Mouse (Mus musculus): Measurements from ENCODE around the gene Pacrg. TPM values are rescaled to one million over a fixed set of nuclear protein-coding genes. Genes with fewer than 3 reads are reported as not detected.

The Pacrg gene
- total RNA-seq, 2 experiments from 2014 or later: 2.1 to 2.7 TPM

DNA sequence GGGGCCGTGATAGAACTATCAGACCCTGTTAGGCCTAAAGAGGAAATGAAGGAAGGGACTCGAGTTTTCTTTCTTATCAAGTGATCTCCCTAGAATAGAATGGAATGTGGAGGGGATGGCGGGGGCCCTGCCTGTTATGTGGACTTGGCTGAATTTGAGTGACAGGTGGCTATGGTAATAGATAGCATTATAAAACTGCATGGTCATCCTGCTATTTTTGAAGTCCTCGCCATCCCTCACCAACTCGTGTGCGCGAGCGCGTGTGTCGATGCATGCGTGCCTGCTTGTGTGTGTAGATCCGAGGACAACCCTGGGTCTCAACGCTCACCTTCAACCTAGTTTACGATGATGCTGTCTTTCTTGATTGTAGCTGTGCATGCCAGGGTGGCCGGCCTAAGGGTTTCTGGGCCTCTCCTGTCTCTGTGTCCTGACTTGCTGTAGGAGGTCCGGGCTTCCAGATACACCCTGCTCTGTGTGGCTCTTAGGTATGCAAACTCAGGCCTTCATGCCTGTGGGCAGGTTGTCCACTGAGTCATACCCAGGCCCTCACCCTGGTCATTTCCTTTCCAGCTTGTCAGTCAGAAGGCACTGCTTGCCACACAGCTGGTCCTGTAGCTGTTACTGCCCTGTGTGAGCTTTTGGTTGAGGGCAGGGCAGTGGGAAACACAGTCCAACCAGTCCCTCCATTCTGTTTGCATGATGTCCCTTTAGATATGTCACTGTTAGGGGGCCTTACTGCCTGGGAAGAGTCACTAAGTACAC lies 287.6 kb downstream of the Pacrg start:
- DNase-seq (ENCODE audit: low spot score in 2 of 2): no peak

DNA sequence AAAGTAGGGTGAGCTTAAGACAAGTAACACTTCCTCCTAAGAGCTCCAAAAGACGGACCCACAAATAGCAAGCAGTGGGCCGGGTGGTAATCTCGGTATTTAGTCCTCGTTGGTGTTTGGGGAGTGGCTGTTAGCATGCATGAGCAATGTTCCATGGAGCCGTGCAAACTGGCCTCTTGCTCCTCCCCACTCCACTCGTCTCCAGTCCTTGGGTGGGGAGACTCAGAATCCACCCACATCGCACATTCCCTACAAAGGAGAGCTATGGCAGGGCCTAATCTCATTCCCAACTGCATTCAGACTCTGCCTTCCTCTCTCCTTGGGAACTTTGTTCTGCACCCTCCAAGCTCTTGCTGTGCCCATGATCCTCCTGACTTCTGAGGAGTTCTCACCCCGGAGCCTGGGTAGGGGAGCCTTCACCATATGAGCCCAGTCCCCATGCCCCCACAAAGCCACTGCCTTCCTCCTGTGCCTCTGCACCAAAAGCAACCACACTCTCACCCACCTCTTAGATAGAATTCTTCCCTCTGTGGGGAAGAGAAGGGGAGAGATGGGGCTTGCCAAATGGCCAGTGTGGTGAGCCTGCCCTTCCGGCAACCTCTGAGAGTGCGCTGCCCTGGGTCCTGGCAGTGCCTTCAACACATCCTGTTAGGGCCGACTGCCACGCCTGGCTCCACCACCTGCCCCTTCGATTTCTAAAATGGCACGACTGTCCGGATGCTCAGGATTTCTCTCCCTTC lies 289.2 kb downstream of the Pacrg start:
- no peak for DNase-seq (ENCODE audit: low spot score in 2 of 2)

DNA sequence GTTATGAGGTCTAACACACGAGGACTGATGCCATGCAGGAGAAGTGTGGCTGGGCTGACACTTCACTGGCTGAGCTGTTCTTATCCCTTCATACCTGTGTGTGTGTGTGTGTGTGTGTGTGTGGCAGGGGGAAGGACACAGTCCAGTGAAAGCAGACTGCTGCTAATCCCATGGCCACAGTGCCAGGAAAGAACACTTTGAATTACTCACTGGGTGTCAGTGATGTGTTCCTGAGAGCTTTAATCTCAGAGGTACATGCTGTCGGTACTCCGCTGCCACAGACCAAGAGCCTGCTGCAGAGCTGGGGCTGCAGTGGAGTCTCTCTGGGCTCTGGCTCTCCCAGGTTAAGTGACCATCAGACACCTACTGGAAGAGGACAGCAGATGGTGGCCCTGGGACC lies 290.3 kb downstream of the Pacrg start:
- no peak for DNase-seq (ENCODE audit: low spot score in 2 of 2)

DNA sequence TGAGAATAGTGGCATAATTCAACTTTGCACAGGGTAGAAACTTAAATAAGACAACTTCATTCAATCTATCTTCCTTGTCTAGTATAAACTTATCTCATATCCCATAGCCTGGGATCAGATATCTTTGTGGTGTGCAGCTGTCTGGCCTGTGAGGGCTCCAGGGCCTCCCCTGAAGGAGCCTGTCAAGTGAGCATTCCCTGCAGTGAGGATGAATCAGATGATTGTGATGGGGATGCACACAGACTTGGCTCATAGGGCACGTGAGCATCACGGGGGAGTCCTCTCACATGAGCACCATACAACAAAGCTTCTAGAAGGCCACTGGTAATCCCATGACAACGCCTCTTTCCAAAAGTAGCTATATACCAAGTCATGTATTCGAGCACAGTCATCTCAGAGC lies 291.1 kb downstream of the Pacrg start:
- no peak for DNase-seq (ENCODE audit: low spot score in 2 of 2)

DNA sequence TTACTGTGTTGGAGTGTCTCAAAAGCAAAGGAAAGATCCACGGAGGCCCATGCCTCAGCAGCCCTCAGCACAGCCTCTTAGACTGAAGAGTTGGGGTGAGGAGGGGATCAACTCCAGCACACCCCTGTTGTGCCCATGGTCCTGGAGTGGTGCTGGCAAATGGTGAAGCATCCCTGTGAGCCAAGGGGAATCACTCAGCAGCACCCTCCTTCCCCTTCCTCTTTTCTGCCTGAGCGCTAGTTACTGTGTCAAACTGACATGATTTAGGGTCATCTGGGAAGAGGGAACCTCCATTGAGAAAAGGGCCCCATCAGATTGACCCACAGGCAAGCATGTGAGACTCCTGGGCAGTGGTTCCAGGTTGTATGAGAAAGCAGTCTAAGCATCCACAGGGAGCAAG lies 299.3 kb downstream of the Pacrg start:
- no peak for DNase-seq (ENCODE audit: low spot score in 2 of 2)

DNA sequence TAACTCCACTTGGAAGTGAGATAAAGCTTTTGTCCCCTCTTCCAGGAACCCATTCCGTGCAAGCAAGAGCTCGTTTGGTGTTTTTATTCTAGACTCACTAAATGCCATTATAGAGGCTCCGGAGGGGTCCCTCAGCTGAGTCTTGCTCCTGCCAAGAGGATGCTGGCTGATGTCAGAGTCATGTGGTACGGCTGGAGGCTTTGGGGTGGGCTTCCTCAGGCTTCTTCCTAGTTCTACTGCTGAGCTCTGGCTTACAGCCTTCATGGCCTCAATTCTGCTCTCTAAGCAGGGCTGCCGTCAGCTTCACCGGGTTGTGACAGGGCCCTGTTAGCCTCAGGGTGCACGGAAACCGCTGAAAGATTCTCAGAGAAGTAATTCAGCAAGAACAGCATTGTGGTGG lies 305.9 kb downstream of the Pacrg start:
- DNase-seq (ENCODE audit: low spot score in 2 of 2): no peak

DNA sequence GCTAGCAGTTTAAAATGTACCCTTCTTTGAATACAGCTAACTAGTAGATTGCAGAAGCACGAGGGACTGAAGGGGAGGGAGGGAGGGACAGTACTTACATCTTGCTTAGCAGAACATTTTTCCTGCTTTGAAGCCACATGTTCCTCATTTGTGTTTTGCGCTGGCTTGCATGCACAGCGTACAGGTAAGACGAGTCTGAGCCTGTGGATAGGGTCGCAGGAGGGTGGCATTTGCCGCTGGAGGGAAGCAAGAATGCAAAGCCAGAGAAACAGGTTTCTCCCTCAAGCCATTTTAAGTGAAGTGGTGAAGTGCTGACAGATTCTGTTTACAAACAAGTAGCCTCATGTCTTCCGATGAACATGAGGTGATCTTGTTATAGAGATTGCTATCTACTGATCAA lies 306.6 kb downstream of the Pacrg start:
- no peak for DNase-seq (ENCODE audit: low spot score in 2 of 2)

DNA sequence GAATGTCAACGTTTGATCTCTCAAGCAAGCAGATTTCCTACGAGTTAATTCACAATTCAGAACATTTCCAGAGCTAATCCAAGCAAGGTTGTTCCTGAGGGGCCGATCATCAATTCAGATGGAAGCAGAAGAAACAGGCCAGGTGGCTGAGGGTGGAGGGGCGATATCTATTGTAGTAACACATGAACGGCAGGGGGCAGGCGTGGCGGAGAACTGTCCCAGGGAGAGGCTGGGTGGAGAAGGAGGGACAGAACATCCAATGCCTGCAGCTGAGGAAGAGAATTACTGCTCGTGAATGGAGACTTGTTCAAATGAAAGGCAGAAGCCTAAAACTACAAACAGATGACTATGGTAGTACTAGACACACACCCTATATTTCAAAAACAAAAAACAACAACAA lies 309.1 kb downstream of the Pacrg start:
- DNase-seq (ENCODE audit: low spot score in 2 of 2): peak in 1 of 2 experiments; percentile 22

DNA sequence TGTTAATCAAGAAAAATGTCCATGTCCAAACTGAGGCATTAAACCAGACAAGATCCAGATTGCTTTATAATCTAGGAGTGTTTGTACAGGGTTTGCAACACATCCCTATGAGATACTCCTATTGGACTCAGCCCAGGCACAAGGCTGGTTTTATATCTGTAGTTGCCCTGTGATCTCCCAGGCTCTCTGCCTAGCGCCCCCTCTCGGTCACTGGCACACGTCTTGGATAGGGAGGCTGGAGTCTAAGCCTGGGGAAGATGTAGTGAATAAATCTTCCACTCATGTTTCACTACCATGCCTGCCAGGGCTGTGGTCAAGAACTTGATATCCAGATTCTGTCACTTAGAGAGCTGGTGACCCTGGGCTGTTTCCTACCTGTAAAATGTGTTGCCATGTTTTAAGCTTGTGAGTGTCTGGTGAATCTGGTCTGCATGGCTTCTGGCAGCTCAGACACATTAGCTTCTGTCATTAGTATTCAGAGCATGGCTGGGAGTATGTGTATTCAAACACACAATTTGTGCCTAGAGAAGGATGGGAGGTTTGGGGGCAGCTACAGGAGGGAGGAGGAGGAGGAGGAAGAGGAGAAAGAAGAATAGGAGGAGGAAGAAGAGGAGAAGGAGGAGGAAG lies 310.7 kb downstream of the Pacrg start:
- no peak for DNase-seq (ENCODE audit: low spot score in 2 of 2)

DNA sequence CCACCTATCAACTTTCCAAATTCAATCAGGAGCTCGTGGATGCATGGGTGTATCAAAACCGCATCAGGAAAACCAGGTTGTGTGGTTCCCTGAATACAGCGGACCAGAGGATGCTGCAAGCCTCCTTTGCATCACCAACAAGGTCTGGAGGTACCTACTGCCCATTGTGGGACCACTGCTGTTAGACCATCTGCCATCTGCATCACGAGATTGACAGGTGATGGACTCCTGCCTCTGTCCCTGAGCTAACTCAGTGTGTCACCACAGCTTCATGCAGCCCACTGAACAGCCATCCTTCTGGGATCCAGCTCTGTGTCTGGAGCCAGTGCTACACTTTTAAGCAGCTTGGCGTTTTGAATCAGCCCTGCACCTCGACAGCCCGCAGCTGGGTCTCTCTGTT lies 318.8 kb downstream of the Pacrg start:
- DNase-seq (ENCODE audit: low spot score in 2 of 2): no peak

DNA sequence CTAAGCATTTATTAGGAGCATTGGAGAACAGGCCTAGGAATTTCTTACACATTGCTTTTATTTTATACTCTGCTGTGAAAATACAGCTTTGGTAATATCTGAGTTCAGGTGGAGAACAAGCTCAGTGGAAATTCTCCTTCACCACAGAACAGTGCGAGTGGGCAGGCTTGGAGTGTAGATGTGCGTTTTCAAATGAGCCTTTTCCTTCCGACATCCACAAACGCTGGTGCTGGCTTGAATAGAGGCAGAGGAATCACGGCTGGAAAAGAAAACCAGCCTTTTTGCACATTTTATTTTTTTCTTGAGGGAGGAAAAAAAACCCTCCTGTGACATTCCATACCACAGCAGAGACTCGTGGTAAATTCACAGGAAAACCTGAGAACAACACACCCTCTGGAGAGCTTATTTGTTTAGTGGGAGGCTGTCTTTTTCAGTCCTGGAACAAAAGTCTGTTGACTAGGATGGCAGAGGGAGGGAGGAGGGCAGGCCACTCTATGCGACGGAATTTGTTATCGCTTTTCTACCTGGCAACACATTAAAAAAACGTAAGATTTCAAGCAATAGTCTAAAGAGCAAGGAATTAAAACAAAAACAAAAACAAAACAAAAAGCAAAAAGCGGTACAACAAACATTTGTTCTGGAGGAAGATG lies 320.5 kb downstream of the Pacrg start:
- DNase-seq (ENCODE audit: low spot score in 2 of 2): no peak

DNA sequence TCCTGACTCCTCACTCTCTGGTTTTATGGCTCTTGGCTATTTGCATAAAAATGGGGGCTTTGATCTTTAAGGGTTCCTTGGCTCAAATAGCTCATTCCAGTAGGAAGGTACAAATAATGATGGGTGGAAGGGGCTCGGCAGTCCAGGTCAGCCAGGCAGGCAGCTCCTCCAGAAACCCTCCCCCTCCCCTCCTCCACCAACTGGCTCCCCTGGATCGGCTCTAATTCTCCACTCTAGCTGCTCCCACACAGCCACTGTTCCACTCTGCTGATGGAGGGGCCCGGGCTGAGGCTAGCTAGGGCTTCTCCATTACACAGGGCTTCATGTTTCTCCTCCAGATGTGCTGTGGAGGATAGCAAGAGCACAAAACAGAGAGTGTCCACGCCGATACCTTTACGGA lies 325.3 kb downstream of the Pacrg start:
- no peak for DNase-seq (ENCODE audit: low spot score in 2 of 2)

DNA sequence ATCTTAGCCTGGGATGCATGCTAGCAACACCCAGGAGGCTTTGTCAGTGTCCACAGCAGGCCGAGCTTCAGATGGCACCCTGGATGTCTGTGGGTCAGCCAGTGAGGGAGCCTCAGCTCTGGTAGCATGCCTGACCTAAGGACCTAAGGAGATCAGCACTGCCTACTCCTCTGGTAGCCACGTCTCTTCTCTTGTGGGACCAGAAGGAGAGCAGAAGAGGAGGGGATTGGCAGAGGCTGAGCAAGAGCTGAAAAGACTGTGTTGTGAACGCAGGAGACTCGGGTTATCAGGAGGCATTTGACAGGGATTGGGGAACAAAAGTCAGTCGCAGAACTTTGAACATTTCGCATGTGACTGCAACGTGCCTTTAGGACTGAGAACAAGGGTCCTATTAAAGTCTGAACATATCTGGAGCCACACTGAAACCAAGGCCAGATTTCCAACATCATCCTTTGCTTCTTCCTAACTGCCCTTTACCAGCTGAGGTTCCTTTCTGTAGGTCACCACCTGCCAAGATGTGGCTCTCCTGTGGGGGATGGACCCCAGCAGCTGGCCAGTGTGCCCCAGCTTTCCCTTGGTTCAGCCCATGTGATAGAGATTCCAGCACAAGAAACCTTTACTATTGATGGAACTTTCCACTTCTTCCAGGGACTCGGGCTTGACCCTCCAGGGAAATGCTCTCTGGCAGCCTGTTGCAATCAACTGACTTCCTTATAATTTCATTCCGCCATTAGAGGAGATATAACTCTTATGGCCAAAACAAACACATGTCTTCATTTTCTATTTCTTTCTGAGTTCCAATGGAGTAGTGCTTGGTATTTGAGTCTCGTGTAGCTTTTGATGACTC lies 329.0 kb downstream of the Pacrg start:
- DNase-seq (ENCODE audit: low spot score in 2 of 2): no peak

DNA sequence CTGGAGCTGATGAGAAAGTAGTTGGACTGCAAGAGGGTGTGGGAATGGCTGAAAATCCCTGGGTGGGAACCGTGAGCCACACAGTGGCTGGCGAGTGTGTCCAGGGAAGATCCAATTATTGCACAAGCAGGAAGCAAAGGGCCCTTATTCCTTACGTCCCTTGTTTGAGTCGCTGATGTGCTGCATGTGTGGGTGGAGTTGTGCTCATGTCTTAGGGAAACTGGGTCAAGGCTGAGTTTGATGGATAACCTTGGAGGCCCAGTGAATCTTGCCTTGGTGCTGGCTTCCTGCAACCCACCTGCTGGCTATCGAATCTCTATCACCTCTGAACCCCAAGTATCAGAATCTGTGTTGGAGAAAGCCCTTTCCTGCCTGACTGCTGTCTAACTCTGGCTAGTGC lies 329.6 kb downstream of the Pacrg start:
- no peak for DNase-seq (ENCODE audit: low spot score in 2 of 2)

DNA sequence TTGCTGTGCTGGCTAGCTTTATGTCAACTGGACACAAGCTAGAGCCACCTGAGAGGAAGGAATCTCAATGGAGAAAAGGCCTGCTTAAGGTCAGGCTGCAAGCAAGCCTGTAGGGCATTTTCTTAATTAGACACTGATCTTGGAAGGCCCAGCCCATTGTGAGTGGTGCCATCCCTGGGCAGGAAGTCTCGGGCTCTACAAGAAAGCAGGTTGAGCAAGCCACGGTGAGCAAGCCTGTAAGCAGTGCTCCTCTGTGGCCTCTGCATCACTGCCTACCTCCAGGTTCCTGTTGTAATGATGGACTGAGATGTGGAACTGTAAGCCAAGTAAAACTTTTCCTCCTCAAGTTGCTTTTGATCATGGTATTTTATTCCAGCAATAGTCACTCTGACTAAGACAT lies 332.0 kb downstream of the Pacrg start:
- DNase-seq (ENCODE audit: low spot score in 2 of 2): no peak

DNA sequence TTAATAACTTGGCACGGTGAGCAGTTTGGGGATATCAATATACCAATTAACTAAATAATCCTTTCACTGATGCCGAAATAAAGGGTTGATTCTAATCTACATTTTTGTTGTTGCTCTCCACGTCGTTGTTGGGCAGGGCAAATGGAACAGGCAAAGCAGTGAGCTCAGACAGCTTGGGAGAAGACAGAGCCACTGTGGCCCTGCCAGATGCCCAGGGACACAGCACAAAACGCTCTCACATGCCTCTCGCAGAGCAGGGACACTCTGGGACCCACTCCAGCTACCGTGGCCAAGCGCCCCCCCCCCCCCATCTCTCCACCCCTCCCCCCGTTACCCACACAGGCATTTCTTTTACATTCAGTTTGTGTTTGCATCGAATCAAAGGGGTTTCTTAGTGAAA lies 332.6 kb downstream of the Pacrg start:
- DNase-seq (ENCODE audit: low spot score in 2 of 2): no peak

DNA sequence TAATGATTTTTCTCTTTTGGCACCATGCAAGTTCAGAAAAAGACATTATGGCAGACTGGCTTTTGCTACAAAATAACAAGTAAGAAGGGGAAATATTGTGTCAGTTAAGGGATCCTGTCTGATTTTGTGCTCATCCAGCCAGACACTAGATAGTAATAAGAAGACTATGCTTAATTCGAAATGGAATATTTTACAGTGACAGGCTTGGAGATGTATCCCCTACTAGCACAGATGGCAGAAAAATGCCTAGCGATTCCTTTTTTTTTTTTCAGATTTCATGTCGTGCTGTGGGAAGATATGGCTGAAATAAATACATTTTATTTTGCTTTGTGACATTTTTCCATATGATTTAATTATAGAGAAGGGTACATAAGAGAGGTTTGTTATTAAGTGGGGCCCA lies 333.2 kb downstream of the Pacrg start:
- no peak for DNase-seq (ENCODE audit: low spot score in 2 of 2)

DNA sequence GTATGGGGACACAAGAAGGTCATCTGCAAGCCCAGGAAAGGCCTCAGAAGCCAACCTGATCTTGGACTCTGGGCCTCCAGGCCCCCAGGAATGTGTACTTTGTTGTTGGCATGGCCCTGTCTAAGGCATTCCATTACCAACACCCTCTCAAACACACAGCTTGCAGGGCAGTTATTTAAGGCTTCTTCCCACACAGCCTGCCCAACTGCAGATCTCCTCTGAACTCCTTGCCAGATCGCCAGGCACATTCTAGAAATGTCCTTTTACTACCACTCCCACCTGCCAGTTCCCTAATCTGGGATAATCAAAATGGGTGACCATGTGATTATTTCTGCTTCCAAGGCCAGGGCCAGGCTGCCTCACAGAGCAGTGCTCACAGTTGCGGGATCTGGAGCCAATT lies 338.7 kb downstream of the Pacrg start:
- no peak for DNase-seq (ENCODE audit: low spot score in 2 of 2)

DNA sequence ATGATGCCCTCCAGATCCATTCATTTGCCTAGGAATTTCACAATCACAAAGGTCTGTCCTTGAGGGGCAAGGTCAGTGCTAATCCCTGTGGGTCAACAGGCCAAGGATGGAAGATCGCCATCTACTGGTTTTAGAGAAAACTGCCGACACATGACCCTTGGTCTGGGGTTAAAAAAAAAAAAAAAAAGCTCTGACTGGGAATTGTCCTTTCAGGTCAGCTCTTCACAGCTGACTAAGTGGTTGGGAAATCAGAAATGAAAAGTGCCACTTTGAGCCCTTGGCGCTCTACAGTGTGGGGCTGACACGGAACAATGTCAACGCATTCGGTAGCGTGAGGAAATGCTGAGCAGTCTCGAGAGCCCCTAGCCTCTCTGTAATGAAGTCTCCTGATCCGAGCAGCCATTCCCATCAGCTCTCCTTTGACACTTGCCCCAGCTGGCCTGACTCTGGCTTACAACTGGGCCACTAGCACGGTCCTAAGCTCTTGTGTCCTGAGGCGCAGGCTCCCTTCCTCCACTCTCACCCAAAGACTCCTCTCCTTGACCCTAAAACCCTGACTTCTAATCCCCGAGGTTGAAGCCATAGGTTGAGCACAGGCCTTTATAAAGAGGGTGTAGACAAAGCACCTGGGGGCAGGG lies 339.2 kb downstream of the Pacrg start:
- DNase-seq (ENCODE audit: low spot score in 2 of 2): peak in 1 of 2 experiments; percentile 23

DNA sequence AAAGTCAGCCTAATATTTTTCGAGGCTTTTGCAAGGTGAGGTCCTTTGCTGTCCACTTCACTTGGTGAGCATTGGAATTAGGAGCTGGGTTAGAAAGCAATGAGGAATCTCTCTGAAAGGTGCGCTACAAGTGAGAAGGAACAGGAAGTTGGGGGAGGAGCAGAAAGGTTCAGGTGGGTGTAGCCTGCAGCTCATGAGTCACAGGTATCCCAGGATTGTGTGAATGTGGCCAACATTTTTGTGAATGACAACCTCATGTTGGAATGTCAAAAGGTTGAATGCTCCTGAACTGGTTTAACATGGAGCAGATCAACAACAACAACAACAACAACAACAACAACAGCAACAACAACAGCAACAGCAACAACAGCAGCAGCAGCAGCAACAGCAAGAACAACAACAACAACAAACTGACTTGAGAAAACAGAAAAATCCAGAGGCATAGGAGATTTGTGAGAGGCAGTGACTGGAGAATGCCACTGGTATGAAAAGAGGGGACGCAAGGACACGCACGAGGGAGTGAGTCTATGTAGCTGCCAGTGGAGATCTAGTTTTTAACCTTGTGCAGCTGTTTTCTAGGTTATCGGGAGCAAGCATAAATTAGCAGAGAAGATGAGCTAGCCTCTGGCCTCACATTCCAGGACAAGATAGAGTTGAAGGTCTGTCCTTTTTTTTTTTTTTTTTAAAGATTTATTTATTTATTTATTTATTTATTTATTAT lies 341.0 kb downstream of the Pacrg start:
- DNase-seq (ENCODE audit: low spot score in 2 of 2): no peak
